Mouse (Mus musculus) gastrocnemius, adult 2 months (tissue): ENCODE measurements around the gene Adam26a. TPM values are rescaled to one million over a fixed set of nuclear protein-coding genes. Genes with fewer than 3 reads are reported as not detected.
"Not testable (repeated sequence)": the region's sequence is repeated elsewhere in the genome, so short reads cannot be mapped to it uniquely, and the experiment has no call there.

ENCODE experiments used
- DNase-seq: peaks from one replicate; pipeline ENCODE4 v3.0.0; 2022
- H3K27ac ChIP-seq: fragments of 200-600 bp; 2 replicates; pipeline ENCODE4 v1.8.1; 2022; ENCODE audit warnings: mild to moderate bottlenecking
- H3K4me3 ChIP-seq: fragments of 200-600 bp; 2 replicates; pipeline ENCODE4 v1.8.1; 2022; ENCODE audit warnings: mild to moderate bottlenecking, moderate library complexity
- CTCF ChIP-seq: fragments of 200-600 bp; IDR thresholded peaks from 2 replicates; pipeline ENCODE4 v1.8.1; 2022; ENCODE audit warnings: antibody characterized with exemption, mild to moderate bottlenecking, moderate library complexity
- intact Hi-C: fragments of 180-260 bp; cut with DNase I; formaldehyde crosslinking; loops from one replicate; pipeline ENCODE4 v1.15.1; 2025
- long read RNA-seq, 2 experiments: library from polyadenylated mRNA; stranded (forward); transcript quantifications; one replicate each; pipeline ENCODE4 v2.0.0; 2021
- total RNA-seq, 2 experiments: library from RNA; stranded (reverse); gene quantifications; 2 replicates each; pipeline ENCODE4 v1.2.3; 2021

Adam26a gene
- total RNA-seq: not detected
- long read RNA-seq, experiment 1: 0 reads
- long read RNA-seq, experiment 2: 0 reads

- H3K27ac ChIP-seq, intact Hi-C loops, H3K4me3 ChIP-seq, DNase-seq: not testable (repeated sequence)
Measured at GRCm38 (mm10) chr8:43576607-43577006, at the start of gene Adam26a. Gene Adam26a, minus strand, starts transcription at chr8:43576707.

DNA sequence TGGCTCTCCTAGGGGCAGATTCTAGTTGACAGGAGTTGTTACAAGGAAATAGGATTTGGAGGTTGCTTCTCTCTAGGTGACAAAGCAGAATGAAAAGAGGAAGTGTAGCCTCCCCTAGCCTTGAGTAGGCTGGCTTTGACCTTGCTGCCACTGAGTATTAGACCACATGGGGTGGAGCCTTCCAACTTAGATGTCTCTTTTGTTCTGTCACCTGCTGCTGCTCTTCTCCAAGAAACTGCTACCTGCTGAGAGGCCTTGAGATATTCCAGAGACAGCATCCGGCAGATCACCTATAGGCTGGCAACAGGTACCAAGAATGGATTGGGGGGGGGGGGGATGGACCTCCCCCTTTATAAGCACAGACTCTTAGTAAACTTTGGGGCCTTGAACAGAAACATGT lies 39.5 kb upstream of the Adam26a start:
- DNase-seq: no peak
- intact Hi-C loops: no loop called here
- TF ChIP-seq CTCF: no peak

GRCm38 (mm10) chr8:43603657-43604056 lies 27.1 kb upstream of the Adam26a start:
- H3K4me3 ChIP-seq, DNase-seq, intact Hi-C loops, H3K27ac ChIP-seq: not testable (repeated sequence)

More for the DNA sequence above, 39.5 kb upstream of the Adam26a start:
- no peak overlapping the region for H3K27ac ChIP-seq
- no peak overlapping the region for H3K4me3 ChIP-seq

GRCm38 (mm10) chr8:43603166-43603565 lies 26.7 kb upstream of the Adam26a start:
- DNase-seq, intact Hi-C loops, H3K4me3 ChIP-seq, H3K27ac ChIP-seq: not testable (repeated sequence)

DNA sequence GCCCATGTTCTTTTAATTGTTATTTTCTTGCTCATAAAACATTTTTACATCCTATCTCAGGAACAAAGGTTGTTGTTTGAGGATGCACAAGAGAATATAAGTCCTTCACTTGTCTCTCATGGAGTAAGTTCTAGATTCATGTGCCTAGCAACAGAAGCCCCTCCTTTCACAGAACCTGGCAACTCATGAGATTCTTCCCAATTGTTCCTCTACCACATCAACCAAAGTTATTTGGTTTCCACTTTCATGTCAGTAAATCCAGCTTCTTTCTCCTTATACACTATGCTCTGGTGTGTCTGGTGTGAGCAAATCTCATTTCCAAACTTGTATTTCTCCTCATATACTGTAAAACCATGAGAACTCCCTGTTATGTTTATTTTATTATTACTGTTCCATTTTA lies 48.5 kb downstream of the Adam26a start, which contains the start of gene Adam26b:
Adam26b (minus strand) TSS at position 101 of the 400 bp plus-strand sequence.
- intact Hi-C loops, H3K4me3 ChIP-seq, DNase-seq: not testable (repeated sequence)

More for the DNA sequence above, 48.5 kb downstream of the Adam26a start, which contains the start of gene Adam26b:
- H3K27ac ChIP-seq: not testable (repeated sequence)

Other genes with a start within 250 kb of the Adam26a start
- not detected for gene Adam26b, start 48.6 kb downstream of the Adam26a start, total RNA-seq
- not detected for gene Gm5346, start 50.6 kb upstream of the Adam26a start, total RNA-seq
- gene Adam34, start 133.3 kb upstream of the Adam26a start, total RNA-seq: not detected